Mouse (Mus musculus) T-helper 17 cell (primary cell): ENCODE data around the gene Gfpt1.
"Not testable (repeated sequence)": the region's sequence is repeated elsewhere in the genome, so short reads cannot be mapped to it uniquely, and the experiment has no call there.

ENCODE experiments used
- in situ Hi-C, 2 experiments: fragments of 300-600 bp; cut with MboI, MseI; formaldehyde crosslinking; loops; 1 replicate in 1 of 2; 2 replicates in 1 of 2; pipeline ENCODE4 v1.15.1; 2025; ENCODE audit warnings: high pct_unique_total_duplicates in 2 of 2

Gfpt1 gene

DNA sequence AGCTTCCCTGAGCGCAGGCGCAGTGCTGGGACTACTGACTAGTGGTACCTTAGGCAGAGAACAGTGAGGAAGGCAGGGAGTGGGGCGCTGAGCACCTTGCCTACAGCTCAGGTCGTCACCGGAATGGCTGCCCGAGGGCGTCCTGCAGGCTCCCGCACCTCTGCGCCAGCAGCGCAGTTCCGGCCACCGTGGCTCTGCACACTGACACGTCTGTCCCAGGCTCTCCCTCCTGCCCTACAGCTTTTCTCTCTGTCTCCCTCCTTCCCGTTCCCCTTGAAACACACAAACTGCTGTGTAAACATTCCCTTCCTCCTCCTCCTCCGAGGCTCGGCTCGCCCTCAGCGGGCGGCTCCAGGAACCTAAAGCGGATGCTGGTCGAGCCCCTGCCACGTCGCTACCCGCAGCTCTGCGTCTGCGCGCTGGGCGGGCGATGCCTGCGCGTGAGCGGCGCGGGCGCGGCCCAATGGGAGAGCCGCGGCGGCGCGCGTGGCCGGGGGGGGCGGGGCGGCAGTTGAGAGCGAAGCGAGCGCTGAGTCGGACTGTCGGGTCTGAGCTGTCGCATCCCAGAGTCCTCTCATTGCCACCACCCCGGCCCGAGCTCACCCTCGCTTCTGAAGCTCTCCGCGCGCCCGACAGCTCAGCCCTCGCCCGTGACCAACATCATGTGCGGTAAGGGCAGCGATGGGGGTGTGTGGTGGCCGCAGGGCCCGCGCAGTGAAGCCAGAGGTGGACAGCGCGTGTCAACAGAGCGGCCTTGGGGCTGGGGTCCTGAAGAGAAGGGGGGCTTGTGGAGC lies at the start of gene Gfpt1:
Gfpt1 (plus strand) TSS at position 510 of the 794 bp plus-strand sequence.
- in situ Hi-C loops, result no loop called here

DNA sequence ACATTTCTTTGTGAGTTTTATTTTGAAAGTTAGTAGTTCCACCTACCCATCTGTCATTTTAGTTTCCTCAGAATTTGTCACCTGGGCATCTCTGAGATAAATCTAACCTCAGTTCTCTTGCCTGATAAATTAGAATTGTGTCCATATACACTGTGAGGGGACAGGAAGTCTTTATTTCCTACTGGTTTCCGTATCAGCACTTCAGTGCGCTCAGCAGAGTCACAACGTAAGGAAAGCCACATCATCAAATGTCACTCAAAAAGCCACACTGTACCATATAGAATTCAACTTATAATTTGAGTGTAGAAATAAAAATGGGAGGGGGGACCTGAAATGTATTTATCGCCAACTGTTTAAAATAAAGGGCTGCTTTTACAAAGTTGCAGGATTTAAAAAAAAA lies 48.4 kb upstream of the Gfpt1 start:
- in situ Hi-C loops, result loop anchor here in 1 of 2 experiments (10.0 kb wide), 1 partner anchor 321 kb away; no protein-coding TSS in a partner anchor

DNA sequence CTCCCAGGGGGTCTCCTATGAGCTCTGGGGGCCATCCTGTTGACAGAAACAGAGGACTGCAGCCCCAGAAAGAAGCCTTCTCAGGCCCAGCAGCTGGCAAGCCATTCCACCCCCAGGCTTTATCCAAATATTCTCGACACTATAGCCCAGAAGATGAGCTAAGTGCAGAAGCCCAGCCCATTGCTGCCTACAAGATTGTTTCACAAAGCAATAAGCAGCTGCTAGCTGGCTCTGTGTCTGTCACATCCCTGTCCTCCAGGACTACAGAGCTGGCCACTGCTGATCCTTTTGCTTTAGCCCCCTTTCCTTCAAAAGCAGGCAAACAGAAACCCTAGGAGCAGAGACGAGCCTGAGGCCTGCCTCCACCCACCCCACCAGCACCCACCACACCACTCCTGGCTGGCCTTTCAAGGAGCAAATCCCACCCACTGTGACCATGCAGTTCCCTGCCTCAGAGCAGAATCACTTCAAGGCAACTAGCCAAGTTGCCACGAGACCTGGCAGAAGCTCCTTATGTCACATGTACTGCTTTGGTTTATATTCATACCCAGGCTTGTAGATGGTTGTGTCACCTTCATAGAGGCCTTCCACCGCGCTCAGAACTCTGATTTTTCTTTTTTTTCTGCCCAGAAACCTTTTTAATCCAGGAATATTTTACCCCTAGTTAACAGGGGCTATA lies 45.9 kb upstream of the Gfpt1 start:
- in situ Hi-C loops, result loop anchor here in 1 of 2 experiments (10.0 kb wide), 1 partner anchor 318 kb away; no protein-coding TSS in a partner anchor

DNA sequence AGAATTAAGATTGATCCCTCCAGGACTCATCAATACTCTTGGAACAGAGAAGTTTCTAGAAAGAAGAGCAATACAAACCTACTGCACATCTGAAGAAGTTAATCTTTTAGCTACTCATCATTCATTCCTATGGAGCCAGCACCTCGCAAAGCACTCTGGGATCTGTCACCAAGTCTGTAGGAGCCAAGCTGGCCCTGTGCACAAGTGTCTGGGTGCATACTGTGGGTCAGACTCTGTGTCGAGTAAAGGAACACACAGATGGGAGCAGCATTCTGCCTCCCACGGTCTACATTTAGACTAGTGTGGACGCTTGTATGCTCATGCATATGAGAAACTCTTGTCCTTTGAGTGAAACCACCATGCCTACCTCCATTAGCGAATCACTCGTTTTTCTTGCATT lies 45.3 kb upstream of the Gfpt1 start:
- in situ Hi-C loops, result loop anchor here in 1 of 2 experiments (10.0 kb wide), 1 partner anchor 317 kb away; no protein-coding TSS in a partner anchor

DNA sequence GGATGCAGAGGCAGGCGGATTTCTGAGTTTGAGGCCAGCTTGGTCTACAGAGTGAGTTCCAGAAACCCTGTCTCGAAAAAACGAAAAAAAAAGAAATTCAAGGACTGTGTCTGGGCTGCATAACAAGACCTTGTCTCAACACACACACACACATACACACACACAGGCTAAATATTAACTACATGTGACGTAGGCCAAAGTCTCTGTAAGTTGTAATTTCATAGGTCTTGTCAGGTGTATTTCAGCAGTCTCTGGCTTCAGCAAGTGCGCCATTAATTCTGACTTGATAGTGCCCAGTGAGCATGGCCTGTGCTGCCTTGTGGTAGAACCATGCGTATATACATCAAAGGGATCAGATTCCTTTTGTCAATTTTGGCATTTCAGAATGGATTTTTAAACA lies 40.7 kb upstream of the Gfpt1 start:
- in situ Hi-C loops, result loop anchor here in 1 of 2 experiments (10.0 kb wide), 1 partner anchor 187 kb away; no protein-coding TSS in a partner anchor

DNA sequence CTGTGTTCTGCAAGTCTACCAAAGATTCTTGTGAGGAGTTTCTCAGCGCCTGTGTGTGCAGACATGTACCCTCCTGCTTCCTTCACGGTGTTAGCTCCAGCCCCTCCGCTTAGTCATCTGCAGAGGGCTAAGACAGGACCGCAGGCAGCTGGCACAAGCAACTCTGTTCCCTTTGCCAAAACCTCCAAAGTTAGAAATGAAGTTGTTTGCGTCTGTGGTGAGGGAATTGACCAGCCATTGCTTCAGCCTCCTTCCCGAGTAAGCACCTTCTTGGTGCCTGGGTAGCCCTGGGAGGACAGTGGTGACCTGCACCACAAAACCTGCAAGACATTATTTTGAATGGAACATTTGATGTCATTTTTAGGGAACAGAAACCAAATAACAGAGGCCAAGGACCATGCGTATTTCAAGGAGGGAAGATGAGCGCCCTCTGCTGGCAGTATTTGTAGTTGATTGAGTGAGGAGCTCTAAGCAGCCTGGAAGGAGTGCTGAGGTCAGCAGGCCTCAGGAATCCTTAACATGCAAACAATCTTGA lies 40.1 kb upstream of the Gfpt1 start:
- in situ Hi-C loops, result loop anchor here in 1 of 2 experiments (10.0 kb wide), 1 partner anchor 188 kb away; no protein-coding TSS in a partner anchor

DNA sequence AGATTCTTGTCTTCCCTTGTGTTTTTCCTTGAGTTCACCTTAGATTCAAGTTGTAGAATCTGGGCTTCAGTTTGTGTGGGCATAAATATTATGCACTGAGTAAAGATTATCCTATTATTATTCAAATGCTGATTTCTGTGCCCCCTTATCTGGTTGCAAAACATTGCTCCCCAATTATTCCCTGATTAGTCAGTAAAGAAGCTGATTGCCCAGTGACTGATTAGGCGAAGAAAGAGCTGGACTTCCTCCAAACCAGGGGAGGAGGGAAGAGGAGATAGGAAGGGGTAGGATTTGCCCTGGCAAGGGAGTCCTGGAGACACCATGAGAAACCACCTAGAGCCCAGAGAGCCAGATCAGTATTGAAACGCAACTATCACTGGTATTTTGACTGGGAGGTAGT lies 38.5 kb upstream of the Gfpt1 start:
- in situ Hi-C loops, result loop anchor here in 1 of 2 experiments (10.0 kb wide), 1 partner anchor 189 kb away; no protein-coding TSS in a partner anchor

DNA sequence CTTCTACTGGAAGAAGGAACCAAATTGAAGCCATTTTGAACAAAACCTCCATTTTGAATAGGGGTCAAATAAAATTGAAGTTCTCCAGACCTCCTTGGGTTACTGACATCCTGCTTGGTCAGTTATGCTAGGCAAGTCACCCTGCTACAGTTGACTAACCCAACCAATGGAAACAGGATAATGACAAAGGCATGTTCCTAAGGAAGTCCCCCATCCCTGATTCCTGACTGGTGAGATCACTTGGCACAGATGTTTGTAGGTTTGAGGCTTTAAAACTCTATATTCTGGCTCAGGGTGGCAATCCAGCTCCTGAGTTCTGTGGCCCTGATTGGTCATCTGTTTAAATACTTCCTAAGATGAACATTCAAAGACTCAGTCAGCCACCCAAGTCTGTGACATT lies 37.1 kb upstream of the Gfpt1 start:
- in situ Hi-C loops, result loop anchor here in 1 of 2 experiments (10.0 kb wide), 1 partner anchor 191 kb away; no protein-coding TSS in a partner anchor

DNA sequence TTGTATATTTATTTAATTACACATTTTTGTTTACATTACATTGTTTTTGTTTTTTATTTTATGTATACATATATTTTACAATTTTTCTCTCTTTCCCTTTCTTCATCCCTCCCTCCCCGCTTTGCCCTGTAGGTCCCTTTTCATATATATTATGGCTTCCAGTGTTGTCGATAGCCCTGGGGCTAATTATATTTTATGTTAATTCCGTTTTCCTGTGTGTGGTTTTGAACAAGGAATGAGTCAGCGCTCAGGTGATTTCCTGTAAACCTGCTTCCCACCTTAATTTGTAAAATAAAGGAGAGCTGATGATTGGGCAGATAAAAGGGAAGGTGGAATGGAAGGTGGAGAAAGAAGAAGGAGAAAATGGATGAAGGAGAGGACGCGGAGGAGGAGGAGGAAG lies 33.8 kb upstream of the Gfpt1 start, which contains the start of gene Nfu1:
Nfu1 (plus strand) TSS at position 350 of the 400 bp plus-strand sequence.
- in situ Hi-C loops, result loop anchor here in 1 of 2 experiments (10.0 kb wide), 1 partner anchor 194 kb away; no protein-coding TSS in a partner anchor

DNA sequence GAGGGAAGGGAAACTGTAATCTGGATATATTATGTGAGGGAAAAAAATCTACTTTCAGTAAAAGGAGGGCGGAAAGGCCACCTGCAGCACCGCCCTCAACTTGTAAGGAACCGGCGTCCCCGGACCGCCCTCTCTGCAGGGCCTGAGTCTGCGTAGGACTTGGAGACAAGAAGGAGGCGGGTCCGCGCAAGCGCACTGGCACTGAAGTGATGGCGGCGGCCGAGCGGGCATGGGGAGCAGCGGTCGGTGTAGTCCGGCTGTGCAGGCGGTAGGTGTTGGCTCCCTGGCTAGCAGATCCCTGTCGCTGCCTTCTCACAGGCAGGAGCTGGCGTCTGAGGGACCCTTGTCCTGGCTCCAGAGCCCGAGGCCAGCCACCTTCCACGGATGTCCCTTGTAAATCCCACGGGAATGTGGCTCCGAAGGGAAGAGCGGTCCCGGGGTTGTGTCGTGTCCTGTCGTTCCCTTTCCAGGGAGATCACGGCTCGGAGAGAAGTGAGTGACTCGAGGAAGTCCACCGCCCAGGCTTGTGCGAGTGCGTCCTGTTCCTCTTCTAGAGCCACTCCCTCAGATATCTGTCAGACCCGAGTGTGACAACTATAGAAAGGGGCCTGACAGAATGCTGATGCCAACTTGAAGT lies 32.8 kb upstream of the Gfpt1 start:
- in situ Hi-C loops, result loop anchor here in 1 of 2 experiments (10.0 kb wide), 1 partner anchor 195 kb away; no protein-coding TSS in a partner anchor

DNA sequence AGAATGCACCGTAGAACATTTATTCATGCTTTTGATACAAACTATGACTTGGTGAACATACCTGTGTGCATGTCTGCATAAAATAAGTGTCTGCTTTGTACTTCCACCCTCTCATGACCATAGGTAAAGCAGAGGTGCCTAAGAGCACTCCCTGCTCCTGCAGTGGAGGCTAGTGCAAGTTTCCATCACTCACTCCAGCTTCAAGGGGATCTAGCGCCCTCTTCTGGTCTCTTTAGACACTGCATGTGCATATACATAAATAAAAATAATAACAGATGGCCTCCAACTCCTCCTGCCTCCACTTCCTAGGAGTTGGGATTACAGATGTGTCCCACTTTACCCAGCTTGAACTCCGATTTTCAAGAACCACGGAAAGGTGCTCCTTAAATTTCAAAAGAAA lies 25.7 kb upstream of the Gfpt1 start:
- in situ Hi-C loops, result no loop called here

DNA sequence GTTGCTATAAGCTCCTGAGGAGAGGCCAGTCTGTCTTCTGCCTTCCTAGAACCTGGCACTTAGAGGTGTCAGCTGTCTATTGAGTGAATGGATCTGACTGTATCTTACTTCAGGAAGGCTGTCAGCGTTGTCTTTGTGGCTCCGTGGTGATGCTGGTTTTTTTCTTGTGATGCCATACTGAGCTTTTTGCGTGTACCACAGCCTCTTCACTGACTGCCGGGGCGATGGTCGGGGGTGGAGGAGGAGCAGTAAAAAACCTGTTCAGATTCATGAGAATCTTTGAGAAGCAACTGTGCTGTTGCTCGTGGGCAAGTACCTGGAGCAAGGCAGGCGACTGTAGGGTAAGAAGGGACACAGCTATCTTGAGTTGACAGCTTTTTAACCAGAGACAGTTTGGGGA lies 23.8 kb upstream of the Gfpt1 start:
- in situ Hi-C loops, result no loop called here

DNA sequence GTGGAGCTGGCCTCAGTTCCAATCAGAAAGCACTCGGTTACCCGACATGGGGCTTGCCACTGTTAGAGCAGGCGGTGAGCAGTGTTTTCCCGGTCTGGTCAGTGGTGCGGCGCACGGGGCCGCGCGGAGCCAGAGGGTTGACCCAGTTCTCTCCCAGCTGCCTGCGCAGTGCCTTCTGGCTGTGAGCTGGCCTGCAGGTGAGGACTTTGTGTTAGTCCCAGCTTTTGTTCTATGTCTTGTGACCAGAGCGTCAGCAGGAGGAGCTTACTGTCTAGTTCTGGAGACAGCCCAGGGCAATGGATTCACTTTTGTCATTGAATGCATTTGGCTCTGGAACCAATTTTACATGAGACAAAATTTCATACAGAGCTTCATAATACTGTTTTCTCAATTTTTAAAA lies 20.9 kb upstream of the Gfpt1 start:
- in situ Hi-C loops, result no loop called here

DNA sequence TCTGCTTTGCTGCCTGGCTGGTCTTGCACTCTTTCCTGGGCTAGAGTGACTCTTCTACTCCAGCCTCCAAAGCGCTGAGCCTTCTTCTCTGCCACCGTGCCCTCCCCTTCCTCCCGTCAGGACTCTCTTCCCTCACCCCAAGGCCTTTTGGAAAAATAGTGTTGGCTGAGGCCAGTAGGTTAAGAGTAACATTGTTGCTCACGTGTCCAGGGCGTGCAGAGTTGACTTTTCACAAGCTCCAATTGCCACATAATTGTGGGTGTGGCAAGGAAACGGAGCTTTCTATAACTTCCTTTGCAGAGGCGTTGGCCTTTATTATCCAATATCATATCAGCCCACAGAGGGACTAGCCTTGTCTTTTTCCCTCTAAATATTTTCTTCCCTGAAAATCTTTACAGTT lies 15.7 kb upstream of the Gfpt1 start:
- in situ Hi-C loops, result no loop called here

DNA sequence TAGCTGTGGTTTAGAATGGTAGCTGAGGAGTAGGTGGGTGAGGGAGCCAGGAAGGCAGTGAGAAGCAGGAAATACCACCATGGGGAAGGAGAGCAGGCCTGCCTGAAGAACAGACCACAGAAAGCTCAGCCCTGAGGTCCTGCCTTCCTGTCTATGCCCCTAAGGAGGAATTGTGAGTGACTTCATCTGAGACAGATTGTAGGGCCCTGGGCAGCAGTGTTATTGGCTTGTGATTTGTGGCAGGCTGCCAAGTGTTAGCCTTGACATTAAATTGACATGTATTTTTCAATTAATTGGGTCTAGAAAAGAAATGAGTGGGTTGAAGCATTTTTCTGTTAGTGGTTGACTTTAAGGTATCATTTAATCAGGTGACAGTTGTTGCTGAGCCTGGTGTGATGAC lies 13.8 kb upstream of the Gfpt1 start:
- in situ Hi-C loops, result no loop called here

DNA sequence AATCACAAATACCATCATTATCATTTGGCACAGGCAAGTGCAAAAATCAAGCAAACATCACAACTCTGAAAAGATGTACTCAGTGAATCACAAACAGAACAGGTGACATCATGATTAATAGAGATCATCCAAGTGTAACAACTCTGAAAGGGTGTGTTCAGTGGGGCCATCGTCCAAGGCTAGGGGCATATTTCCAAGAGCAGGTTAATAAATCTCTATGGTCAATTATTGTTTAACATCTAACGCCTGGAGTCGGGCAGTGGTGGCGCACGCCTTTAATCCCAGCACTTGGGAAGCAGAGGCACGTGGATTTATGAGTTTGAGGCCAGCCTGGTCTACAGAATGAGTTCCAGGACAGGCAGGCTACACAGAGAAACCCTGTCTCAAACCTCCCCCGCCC lies 11.3 kb upstream of the Gfpt1 start:
- in situ Hi-C loops, result not testable (repeated sequence)

DNA sequence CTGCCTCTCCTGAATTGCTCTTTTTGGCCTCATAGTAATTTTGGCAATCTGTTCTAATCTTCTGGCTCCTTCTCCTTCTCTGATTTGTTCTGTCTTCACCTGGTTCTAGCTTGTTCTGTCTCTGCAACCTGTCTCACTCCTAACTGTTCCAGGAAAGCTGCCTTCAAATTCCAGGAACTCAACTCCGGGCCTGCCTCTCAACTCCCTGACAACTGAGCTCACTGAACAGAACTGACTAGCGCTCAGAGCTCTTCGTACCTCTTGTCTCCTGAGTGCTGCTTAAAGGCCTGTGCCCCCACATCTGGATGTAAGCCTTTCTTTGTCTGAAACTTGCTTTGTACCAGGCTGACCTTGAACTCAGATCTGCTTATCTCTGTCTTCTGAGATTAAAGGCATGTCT lies 10.2 kb upstream of the Gfpt1 start:
- in situ Hi-C loops, result no loop called here

DNA sequence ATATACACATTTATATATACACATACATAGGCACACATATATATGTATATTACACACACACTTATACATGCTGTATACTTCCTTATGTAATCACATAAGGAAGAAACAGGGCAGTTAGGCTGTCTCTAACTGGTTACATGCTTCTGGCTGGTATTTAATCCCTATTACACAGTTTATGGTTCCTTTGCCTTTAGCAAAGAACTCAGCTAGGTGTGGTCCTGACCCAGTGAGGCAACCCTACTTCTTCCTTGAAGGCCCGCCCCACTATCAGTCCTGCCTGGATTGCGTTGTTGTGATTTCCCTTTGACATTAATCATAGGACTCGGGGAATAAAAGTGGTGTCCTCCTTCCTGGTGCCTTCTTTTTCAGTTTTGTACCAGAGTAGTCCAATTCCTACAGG lies 8.3 kb upstream of the Gfpt1 start:
- in situ Hi-C loops, result no loop called here

DNA sequence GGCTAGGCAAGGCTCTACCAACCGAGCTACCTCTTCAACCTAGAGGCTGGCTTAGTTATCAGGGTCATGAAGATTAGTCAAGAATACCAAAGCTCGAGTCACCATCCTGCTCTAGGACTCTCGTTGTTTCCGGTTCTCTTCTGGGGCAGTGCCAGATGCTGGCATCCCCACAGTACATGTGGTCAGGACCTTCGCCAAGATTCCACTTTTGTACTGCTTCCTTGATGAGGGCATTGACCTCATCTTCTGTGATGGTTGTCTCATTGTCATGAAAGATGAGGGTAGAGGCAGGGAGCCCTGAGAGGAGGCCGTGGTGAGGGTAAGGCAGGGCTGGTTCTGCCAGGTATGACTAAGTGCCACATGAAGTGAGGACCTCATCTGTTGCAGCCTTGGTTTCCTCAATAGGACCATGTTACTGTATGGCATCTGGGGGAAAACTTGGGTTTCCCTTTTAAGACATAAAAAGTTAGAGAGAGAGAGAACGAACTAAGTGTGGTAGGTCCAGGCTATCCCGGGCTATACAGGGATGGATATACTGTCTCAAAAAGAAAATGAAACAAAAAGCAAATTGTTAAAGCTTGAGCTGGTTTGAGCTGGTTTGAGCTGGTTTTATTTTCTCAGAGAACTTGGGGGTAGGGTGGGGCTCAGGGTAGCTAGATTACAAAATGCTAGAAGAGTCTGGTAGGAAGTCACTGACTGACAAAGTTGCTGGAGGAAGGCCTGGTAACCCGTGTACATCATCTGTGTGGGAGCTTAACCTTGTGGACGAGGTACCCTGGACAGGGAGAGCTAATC lies 4.6 kb upstream of the Gfpt1 start:
- in situ Hi-C loops, result no loop called here

DNA sequence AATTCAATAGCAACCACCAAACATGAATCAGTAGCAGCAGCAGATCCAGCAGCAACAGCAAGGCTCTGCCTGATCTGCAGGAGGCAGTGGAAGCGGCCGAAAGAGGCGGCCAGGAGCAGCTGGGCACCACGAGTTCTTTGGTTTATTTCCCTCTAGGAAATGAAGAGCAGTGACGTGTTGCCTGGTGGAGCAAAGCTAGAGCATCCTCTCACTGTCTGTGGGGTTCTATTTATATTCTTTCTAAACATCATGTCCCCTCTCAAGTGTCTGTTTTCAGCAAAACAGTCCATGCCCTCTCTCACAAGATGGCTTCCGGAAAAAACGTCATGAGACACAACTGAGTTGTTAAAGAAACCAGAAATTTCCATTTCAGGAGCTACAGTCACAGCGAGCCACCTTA lies 3.5 kb upstream of the Gfpt1 start:
- in situ Hi-C loops, result no loop called here

DNA sequence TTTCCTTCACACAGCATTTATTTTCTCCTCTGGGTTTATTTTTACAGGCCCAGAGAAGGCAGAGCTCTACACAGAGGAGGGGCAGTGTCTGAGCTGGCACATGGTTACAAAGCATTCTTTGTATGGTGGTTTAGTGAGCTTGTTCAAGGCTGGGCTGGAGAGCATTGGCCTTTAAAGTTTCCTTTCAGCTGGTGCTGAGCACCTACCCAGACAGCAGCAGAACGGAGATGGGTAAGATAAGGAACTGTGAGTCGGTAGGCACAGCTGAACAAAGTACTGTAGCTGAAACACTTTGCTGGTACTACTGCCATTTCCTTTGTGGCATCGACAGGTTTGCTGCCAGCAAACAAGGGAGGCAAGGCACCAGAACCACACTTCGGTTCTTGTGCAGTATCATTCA lies 1.7 kb upstream of the Gfpt1 start:
- in situ Hi-C loops, result no loop called here
